Mouse (Mus musculus): ENCODE results near the gene Ttll1. TPM values are rescaled to one million over a fixed set of nuclear protein-coding genes. Genes with fewer than 3 reads are reported as not detected.

The Ttll1 gene
- polyA plus RNA-seq, 1 experiment from 2014 or later: 25.8 TPM

DNA sequence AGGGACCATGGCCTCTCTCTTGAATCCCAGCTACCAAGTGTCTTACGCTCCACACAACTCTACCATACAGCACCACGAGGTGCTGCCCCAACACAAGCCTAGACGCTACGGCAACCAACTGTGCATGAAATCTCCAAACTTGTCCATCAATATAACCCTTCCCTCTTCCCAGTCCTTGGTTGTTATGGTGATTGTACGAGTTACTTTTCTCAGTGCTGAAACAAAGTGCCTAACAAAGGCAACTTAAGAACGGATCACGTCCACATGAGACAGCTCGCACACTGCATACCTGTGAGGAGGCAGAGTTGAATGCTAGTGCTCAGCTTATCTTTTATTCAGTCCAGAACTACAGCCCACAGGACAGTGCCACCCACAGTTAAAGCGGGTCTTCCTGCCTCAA is 74.2 kb downstream of the Ttll1 start:
- Histone ChIP-seq H3K27ac (no peak overlapping the region), H3K27me3 (ENCODE audit: low read depth, poor library complexity, severe bottlenecking) (no peaks in the 10 kb centered on the region), H3K36me3 (no peaks in the 10 kb centered on the region), H3K9me3 (replicated peaks) (no peaks in the 10 kb centered on the region), H3K4me1 (peaks cover 13% of the 10 kb centered on the region), H3K4me3 (no peak overlapping the region)
- no peak for DNase-seq (ENCODE audit: low spot score)
- 93% methylated on average over 9 of the region's 9 CpGs for WGBS

GRCm38 (mm10) chr15:83435324-83436090 is 75.2 kb downstream of the Ttll1 start:
- no peaks in the 10 kb centered on the region for H3K36me3 ChIP-seq
- WGBS: 88% methylated on average over 8 of the region's 8 CpGs
- H3K27ac ChIP-seq: no peak overlapping the region
- no peaks in the 10 kb centered on the region for H3K27me3 ChIP-seq (ENCODE audit: low read depth, poor library complexity, severe bottlenecking)
- peaks cover 13% of the 10 kb centered on the region for H3K4me1 ChIP-seq
- H3K4me3 ChIP-seq: no peak overlapping the region
- DNase-seq (ENCODE audit: low spot score): no peak
- no peaks in the 10 kb centered on the region for H3K9me3 ChIP-seq (replicated peaks)

- H3K27ac ChIP-seq: 0 out of 2 replicates have a peak overlapping the region, but pooled peaks have one; percentile 31
- DNase-seq (ENCODE audit: low spot score): no peak
- H3K4me1 ChIP-seq: peaks cover 13% of the 10 kb centered on the region
- no peaks in the 10 kb centered on the region for H3K36me3 ChIP-seq
- H3K9me3 ChIP-seq (replicated peaks): no peaks in the 10 kb centered on the region
- no peaks in the 10 kb centered on the region for H3K27me3 ChIP-seq (ENCODE audit: low read depth, poor library complexity, severe bottlenecking)
- no peak overlapping the region for H3K4me3 ChIP-seq
- WGBS: 79% methylated on average over 4 of the region's 4 CpGs
Observed at GRCm38 (mm10) chr15:83434692-83435091, 76.0 kb downstream of the Ttll1 start.

Small RNA genes within 50 kb of the gene (microRNA-seq; reads per million reads assigned to microRNA genes)
- not detected for gene Gm24575

Other genes starting within 250 kb of the Ttll1 start
- 22.8 and 34.0 TPM in 2 replicates for gene Arfgap3, start 160.6 kb downstream of the Ttll1 start, polyA plus RNA-seq (2016; fragmentation: Nextera tagmentation; extraction: Ambion mirVana)
- 56.9 and 61.0 TPM in 2 replicates for gene Pacsin2, start 46.3 kb downstream of the Ttll1 start, polyA plus RNA-seq (2016; fragmentation: Nextera tagmentation; extraction: Ambion mirVana)
- 1.7 and 2.6 TPM in 2 replicates for gene Bik, start 16.0 kb upstream of the Ttll1 start, polyA plus RNA-seq (2016; fragmentation: Nextera tagmentation; extraction: Ambion mirVana)
- 56.8 and 60.5 TPM in 2 replicates for gene Tspo, start 52.7 kb upstream of the Ttll1 start, polyA plus RNA-seq (2016; fragmentation: Nextera tagmentation; extraction: Ambion mirVana)
- gene Mcat, start 52.9 kb upstream of the Ttll1 start, polyA plus RNA-seq (2016; fragmentation: Nextera tagmentation; extraction: Ambion mirVana): 50.8 and 54.1 TPM in 2 replicates
- gene Ttll12, start 84.3 kb upstream of the Ttll1 start, polyA plus RNA-seq (2016; fragmentation: Nextera tagmentation; extraction: Ambion mirVana): 63.8 and 71.0 TPM in 2 replicates
- 124 TPM in 2 replicates for gene Scube1, start 214.1 kb upstream of the Ttll1 start, polyA plus RNA-seq (2016; fragmentation: Nextera tagmentation; extraction: Ambion mirVana)

Measured in limb, embryonic 10.5 days (tissue).